Mouse (Mus musculus) embryonic fibroblast, embryonic 13.5 days (primary cell): ENCODE results near the gene Gm7534. TPM values are rescaled to one million over a fixed set of nuclear protein-coding genes. Genes with fewer than 3 reads are reported as not detected.
A peak's percentile ranks its signal among the peaks of the same experiment; 100 is the strongest.

Experiments
- H3K27ac ChIP-seq: 2 replicates; pipeline ENCODE4 v1.5.1; 2012; ENCODE audit warnings: low read length, control low read depth, inconsistent platforms; ENCODE audit not compliant: insufficient read depth
- H3K4me1 ChIP-seq: 2 replicates; pipeline ENCODE4 v1.6.1; 2011; ENCODE audit warnings: low read length; ENCODE audit not compliant: control insufficient read depth, insufficient read depth
- H3K4me3 ChIP-seq: 2 replicates; pipeline ENCODE4 v1.5.1; 2011; ENCODE audit warnings: mild to moderate bottlenecking, control low read depth, low read length; ENCODE audit not compliant: insufficient read depth
- CTCF ChIP-seq: IDR thresholded peaks from 2 replicates; pipeline ENCODE4 v1.5.1; 2011; ENCODE audit warnings: mild to moderate bottlenecking, control low read depth, low read length, moderate library complexity, borderline replicate concordance; ENCODE audit not compliant: insufficient read depth
- POLR2A ChIP-seq: IDR thresholded peaks from 2 replicates; pipeline ENCODE4 v1.6.1; 2011; ENCODE audit warnings: low read depth, mild to moderate bottlenecking, control low read depth, low read length, moderate library complexity
- polyA plus RNA-seq: library from polyadenylated mRNA; stranded (reverse); fragments of >200 nt; gene quantifications from 2 replicates; pipeline ENCODE4 v1.2.4, GENCODE M21; 2011; ENCODE audit warnings: low read depth; ENCODE audit not compliant: missing spikeins, insufficient read length

The Gm7534 gene
- polyA plus RNA-seq, 1 experiment = not detected

- H3K27ac ChIP-seq = no peak within 1 kb of the TSS
- H3K4me1 ChIP-seq = no peaks in the 10 kb centered on the region
- peak within 1 kb of the TSS; percentile 83 for H3K4me3 ChIP-seq
- TF ChIP-seq POLR2A (peak; percentile 81), CTCF (peak; percentile 71)
Observed at GRCm38 (mm10) chr4:134245148-134245843, 42.5 kb upstream of the Gm7534 start, which contains the start of gene Zfp593. TSS of gene Zfp593 (minus strand) at chr4:134245592.

DNA sequence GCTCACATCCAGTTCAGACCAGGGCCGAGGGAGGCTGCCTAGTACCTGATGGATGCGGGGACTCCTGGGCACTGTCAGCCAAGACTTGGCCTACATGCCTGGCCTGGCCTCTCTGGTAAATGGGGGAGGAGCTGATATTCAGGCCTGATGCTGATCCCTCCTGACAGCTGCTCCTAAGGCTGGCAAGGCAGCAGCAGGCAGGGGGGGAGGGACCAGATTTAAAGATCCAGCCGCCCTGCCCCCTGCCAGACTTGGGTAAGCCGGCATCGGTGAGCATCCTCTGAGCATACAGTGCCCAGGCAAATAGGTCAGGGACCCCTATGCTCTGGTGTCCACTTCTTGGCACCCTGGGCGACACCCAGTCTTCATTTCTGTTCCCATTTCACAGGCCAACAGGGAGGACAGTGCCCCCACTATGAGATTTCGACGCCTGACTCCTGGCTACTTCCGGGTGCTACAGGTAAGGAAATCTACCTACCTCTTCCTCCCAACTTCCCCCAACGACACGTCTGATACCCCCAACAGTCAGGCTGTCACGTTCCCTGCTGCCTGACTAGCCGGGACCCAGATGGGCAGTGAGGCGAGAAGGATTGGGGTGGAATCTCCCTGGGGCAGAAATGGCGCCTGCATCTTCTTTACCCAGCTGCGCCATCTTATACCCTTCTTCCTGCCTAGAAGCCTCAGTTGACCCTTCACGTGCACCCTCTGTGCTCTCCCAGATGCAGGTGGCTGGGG, 40.9 kb upstream of the Gm7534 start, which contains the start of gene E130218I03Rik:
E130218I03Rik (plus strand) TSS at position 147 of the 735 bp plus-strand sequence.
- H3K4me1 ChIP-seq = peaks cover 2% of the 10 kb centered on the region; the same call in 1 of the 2 replicates
- H3K27ac ChIP-seq = no peak within 1 kb of the TSS
- peak within 1 kb of the TSS; percentile 83 for H3K4me3 ChIP-seq
- TF ChIP-seq POLR2A = no peak
- TF ChIP-seq CTCF = no peak

- Histone ChIP-seq H3K27ac (no peak overlapping the region), H3K4me1 (peaks cover 3% of the 10 kb centered on the region; the same call in 1 of the 2 replicates), H3K4me3 (no peak overlapping the region)
- no peak for TF ChIP-seq CTCF
- no peak for TF ChIP-seq POLR2A
Observed at GRCm38 (mm10) chr4:134238686-134239085, 35.9 kb upstream of the Gm7534 start.

- TF ChIP-seq CTCF (no peak), POLR2A (no peak)
- no peak within 1 kb of the TSS for H3K4me3 ChIP-seq
- H3K4me1 ChIP-seq = peaks cover 3% of the 10 kb centered on the region; the same call in 1 of the 2 replicates
- H3K27ac ChIP-seq = no peak within 1 kb of the TSS
Observed at GRCm38 (mm10) chr4:134238279-134238651, 35.5 kb upstream of the Gm7534 start, which contains the start of gene Cnksr1. TSS of gene Cnksr1 (minus strand) at chr4:134238399.

GRCm38 (mm10) chr4:134237582-134238278, 34.9 kb upstream of the Gm7534 start:
- H3K4me3 ChIP-seq = no peak overlapping the region
- H3K27ac ChIP-seq = no peak overlapping the region
- TF ChIP-seq CTCF (no peak), POLR2A (no peak)

GRCm38 (mm10) chr4:134234876-134235275, 32.1 kb upstream of the Gm7534 start:
- H3K4me3 ChIP-seq = no peak overlapping the region
- H3K4me1 ChIP-seq = peaks cover 3% of the 10 kb centered on the region; the same call in 1 of the 2 replicates
- H3K27ac ChIP-seq = no peak overlapping the region
- TF ChIP-seq POLR2A = no peak

More at GRCm38 (mm10) chr4:134237582-134238278, 34.9 kb upstream of the Gm7534 start:
- H3K4me1 ChIP-seq = peaks cover 3% of the 10 kb centered on the region; the same call in 1 of the 2 replicates

DNA sequence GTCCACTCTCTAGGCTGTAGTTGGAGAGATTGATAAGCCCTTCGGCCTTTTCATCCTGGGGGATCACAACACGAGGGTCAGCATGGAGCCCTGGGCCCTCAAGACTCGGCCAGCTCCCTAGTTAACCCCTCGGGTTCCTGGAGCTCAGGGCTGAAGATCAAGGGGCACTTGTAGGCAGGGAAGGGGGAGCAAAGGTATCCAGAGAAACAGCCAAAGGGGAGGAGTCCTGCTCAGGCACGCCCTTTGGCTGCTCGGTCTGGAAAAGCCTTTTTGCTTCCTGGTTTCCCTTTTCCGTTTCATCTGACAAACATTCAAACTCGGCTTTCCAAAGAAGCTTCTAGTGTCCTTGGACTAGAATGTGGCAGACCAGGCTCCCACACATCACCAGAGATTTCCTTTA, 27.6 kb upstream of the Gm7534 start:
- no peak overlapping the region for H3K27ac ChIP-seq
- TF ChIP-seq CTCF (no peak), POLR2A (no peak)
- no peaks in the 10 kb centered on the region for H3K4me1 ChIP-seq
- no peak overlapping the region for H3K4me3 ChIP-seq

DNA sequence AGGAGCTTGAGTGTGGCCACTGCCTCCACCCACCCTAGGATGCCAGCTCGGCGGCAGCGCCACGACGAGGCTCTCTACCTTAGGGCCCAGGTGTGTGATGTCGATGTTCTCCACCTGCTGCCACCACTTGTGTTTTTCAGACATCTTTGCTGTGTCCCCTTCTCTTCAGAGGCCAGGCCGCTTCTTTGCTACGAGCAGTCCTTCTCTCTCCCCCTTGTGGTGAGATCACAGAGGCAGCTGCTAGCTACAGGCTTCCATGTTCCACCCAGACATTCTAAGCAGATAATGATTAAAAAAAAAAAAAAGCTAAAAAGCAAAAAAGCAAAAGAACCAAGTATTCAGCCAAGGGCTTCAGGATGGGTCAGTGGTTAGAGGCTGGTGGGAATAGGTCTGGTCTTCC, 24.4 kb upstream of the Gm7534 start, which contains the start of gene Catsper4:
Catsper4 (minus strand) TSS at position 190 of the 400 bp plus-strand sequence.
- H3K4me1 ChIP-seq = no peaks in the 10 kb centered on the region
- no peak within 1 kb of the TSS for H3K4me3 ChIP-seq
- peak; percentile 16; the same call in 1 of the 2 replicates for TF ChIP-seq CTCF
- no peak for TF ChIP-seq POLR2A
- H3K27ac ChIP-seq = no peak within 1 kb of the TSS

DNA sequence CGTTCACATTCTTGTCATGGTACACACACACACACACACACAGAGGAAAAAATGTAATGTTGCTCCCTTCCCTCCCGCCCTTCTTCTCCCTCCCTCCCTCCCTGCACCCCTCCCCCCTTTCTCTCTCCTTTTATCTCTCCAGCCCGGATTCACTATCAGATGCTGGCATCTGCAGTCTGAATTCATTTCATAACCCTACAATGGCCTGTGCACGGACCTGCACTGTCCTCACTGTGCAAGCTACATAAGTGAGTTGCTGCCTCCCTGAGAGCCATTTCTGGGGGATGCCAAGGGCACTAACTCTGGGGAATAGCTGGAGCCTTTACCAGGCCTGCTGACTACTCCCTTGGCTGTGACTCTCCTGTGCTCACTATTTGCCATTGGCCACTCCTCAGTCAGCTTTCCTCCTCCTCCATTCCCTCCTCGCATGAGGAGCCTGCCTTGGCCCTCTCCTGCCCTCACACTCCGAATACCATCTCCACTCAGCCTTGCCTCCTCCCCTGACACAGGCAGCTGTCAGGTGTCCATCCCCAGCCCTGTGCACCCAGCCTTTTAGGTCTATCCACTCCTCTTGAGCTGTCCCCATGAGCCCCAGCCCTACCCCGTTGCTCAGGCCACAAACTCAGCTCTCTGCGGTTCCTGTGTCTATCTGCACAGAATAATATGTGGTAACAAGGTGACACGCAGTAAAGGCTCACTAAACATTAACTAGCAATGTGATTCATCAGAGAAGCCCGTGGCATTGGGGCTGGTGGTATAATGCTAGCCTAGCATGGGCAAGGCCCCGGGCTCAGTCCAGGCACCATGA, 20.2 kb upstream of the Gm7534 start:
- TF ChIP-seq POLR2A = no peak
- TF ChIP-seq CTCF = no peak
- H3K4me1 ChIP-seq = no peaks in the 10 kb centered on the region
- no peak overlapping the region for H3K27ac ChIP-seq
- H3K4me3 ChIP-seq = no peak overlapping the region

DNA sequence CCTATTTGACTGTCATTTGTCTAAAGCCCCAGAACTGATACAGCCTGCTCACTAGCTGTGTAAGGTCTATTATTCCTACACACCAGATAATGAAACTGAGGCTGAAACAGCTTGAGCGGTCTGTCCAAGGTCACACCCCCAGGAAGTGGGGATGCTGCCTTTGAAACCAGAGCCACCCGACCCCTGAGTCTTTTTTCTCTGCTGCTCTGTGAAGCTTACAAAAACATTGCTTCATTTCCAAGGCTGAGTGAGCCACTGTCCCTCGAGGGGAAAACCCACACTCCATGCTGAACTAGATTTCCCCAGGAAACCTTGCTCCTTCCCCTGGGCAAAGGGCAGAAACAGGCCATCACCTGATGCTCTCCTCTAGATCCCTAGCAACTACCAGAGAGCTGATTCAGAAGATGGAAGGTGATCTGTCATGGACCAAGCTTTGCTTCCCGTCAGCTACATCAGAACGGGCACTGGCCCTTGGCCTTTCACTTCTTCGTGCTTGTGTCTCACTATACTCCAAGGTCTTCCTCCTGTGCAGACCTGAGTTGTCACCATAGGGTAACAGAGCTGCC, 3.8 kb upstream of the Gm7534 start:
- H3K4me3 ChIP-seq = no peak overlapping the region
- no peak for TF ChIP-seq POLR2A
- no peak for TF ChIP-seq CTCF
- no peak overlapping the region for H3K27ac ChIP-seq
- H3K4me1 ChIP-seq = no peaks in the 10 kb centered on the region
